Mouse (Mus musculus) MEL (cell line): ENCODE results near the gene Atl3. TPM values are rescaled to one million over a fixed set of nuclear protein-coding genes. Genes with fewer than 3 reads are reported as not detected.
A peak's percentile ranks its signal among the peaks of the same experiment; 100 is the strongest.

ENCODE experiments used
- DNase-seq: peaks from one replicate; pipeline ENCODE4 v3.0.0; 2011; ENCODE audit warnings: low read depth, low spot score
- H3K27ac ChIP-seq: 2 replicates; pipeline ENCODE4 v1.5.1; 2012; ENCODE audit warnings: low read depth, mild to moderate bottlenecking, control low read depth, low read length, moderate library complexity; ENCODE audit not compliant: control insufficient read depth
- H3K27me3 ChIP-seq, 2 experiments: fragments of 150-350 bp in 1 of 2; sonication (generic) in 1 of 2; 2 replicates each; pipeline ENCODE4 v1.6.1; 2012; ENCODE audit warnings: low read length in 2 of 2, mild to moderate bottlenecking in 2 of 2, improper control_type of control experiment in 1 of 2, moderate library complexity in 1 of 2; ENCODE audit not compliant: insufficient read depth in 2 of 2, control insufficient read depth in 1 of 2
- H3K36me3 ChIP-seq, 2 experiments: 2 replicates each; pipeline ENCODE4 v1.6.1; 2012 to 2014; ENCODE audit warnings: low read length in 2 of 2, improper control_type of control experiment in 1 of 2, inconsistent platforms in 1 of 2, mild to moderate bottlenecking in 1 of 2; ENCODE audit not compliant: insufficient read depth in 2 of 2, control insufficient read depth in 1 of 2
- H3K4me1 ChIP-seq, 2 experiments: fragments of 150-350 bp in 1 of 2; sonication (generic) in 1 of 2; 2 replicates each; pipeline ENCODE4 v1.6.1; 2012; ENCODE audit warnings: low read length in 2 of 2, improper control_type of control experiment in 1 of 2, mild to moderate bottlenecking in 1 of 2; ENCODE audit not compliant: insufficient read depth in 2 of 2, control insufficient read depth in 1 of 2
- H3K4me3 ChIP-seq, 2 experiments: fragments of 150-350 bp in 1 of 2; sonication (generic) in 1 of 2; 2 replicates each; pipeline ENCODE4 v1.5.1; 2012; ENCODE audit warnings: low read depth in 2 of 2, low read length in 2 of 2, mild to moderate bottlenecking in 2 of 2, moderate library complexity in 2 of 2, control low read depth in 1 of 2, improper control_type of control experiment in 1 of 2; ENCODE audit not compliant: control insufficient read depth in 1 of 2, insufficient read depth in 1 of 2
- H3K79me2 ChIP-seq: 2 replicates; pipeline ENCODE4 v1.6.1; 2012; ENCODE audit warnings: mild to moderate bottlenecking, low read length, moderate library complexity; ENCODE audit not compliant: control insufficient read depth, poor library complexity, insufficient read depth
- H3K9ac ChIP-seq: 2 replicates; pipeline ENCODE4 v1.6.1; 2012; ENCODE audit warnings: low read depth, mild to moderate bottlenecking, control low read depth, low read length, moderate library complexity; ENCODE audit not compliant: control insufficient read depth, poor library complexity, severe bottlenecking
- H3K9me3 ChIP-seq: fragments of 150-350 bp; sonication (generic); replicated peaks from 2 replicates; pipeline ENCODE4 v1.6.1; 2012; ENCODE audit warnings: mild to moderate bottlenecking, low read length, improper control_type of control experiment, moderate library complexity; ENCODE audit not compliant: insufficient read depth
- BHLHE40 ChIP-seq: IDR thresholded peaks from 2 replicates; pipeline ENCODE4 v1.6.1; 2012; ENCODE audit warnings: low read depth, mild to moderate bottlenecking, inconsistent platforms, low read length, improper control_type of control experiment, borderline replicate concordance
- CHD2 ChIP-seq: IDR thresholded peaks from 2 replicates; pipeline ENCODE4 v1.6.1; 2011; ENCODE audit warnings: low read length, improper control_type of control experiment
- E2F4 ChIP-seq: IDR thresholded peaks from 2 replicates; pipeline ENCODE4 v1.6.1; 2011; ENCODE audit warnings: low read depth, low read length, improper control_type of control experiment, borderline replicate concordance
- ELF1 ChIP-seq: IDR thresholded peaks from 2 replicates; pipeline ENCODE4 v1.6.1; 2014; ENCODE audit warnings: low read depth, mild to moderate bottlenecking, inconsistent platforms, low read length, improper control_type of control experiment, moderate library complexity
- EP300 ChIP-seq, 2 experiments: IDR thresholded peaks; 2 replicates each; pipeline ENCODE4 v1.6.1; 2011; ENCODE audit warnings: improper control_type of control experiment in 2 of 2, low read length in 2 of 2, low read depth in 1 of 2, mild to moderate bottlenecking in 1 of 2
- ETS1 ChIP-seq: IDR thresholded peaks from 2 replicates; pipeline ENCODE4 v1.6.1; 2012; ENCODE audit warnings: low read depth, mild to moderate bottlenecking, inconsistent platforms, low read length, improper control_type of control experiment, moderate library complexity
- GABPA ChIP-seq: IDR thresholded peaks from 2 replicates; pipeline ENCODE4 v1.6.1; 2012; ENCODE audit warnings: low read depth, mild to moderate bottlenecking, inconsistent platforms, low read length, improper control_type of control experiment, moderate library complexity
- GATA1 ChIP-seq: IDR thresholded peaks from 2 replicates; pipeline ENCODE4 v1.6.1; 2011; ENCODE audit warnings: low read depth, low read length, improper control_type of control experiment
- HCFC1 ChIP-seq: IDR thresholded peaks from 2 replicates; pipeline ENCODE4 v1.6.1; 2012; ENCODE audit warnings: low read depth, mild to moderate bottlenecking, inconsistent platforms, low read length, improper control_type of control experiment, moderate library complexity
- JUND ChIP-seq: IDR thresholded peaks from 2 replicates; pipeline ENCODE4 v1.6.1; 2011; ENCODE audit warnings: low read depth, mild to moderate bottlenecking, improper control_type of control experiment, low read length
- KAT2A ChIP-seq: conservative IDR thresholded peaks from 2 replicates; pipeline ENCODE4 v1.6.1; 2012; ENCODE audit warnings: low read depth, low read length, improper control_type of control experiment, inconsistent platforms
- MAFK ChIP-seq: IDR thresholded peaks from 2 replicates; pipeline ENCODE4 v1.6.1; 2011; ENCODE audit warnings: low read depth, mild to moderate bottlenecking, low read length, improper control_type of control experiment, borderline replicate concordance
- MAX ChIP-seq: IDR thresholded peaks from 2 replicates; pipeline ENCODE4 v1.6.1; 2011; ENCODE audit warnings: low read length, improper control_type of control experiment
- NELFE ChIP-seq: IDR thresholded peaks from 2 replicates; pipeline ENCODE4 v1.6.1; 2011; ENCODE audit warnings: low read depth, low read length, improper control_type of control experiment
- NRF1 ChIP-seq: IDR thresholded peaks from 2 replicates; pipeline ENCODE4 v1.6.1; 2014; ENCODE audit warnings: low read depth, mild to moderate bottlenecking, inconsistent platforms, low read length, improper control_type of control experiment, moderate library complexity; ENCODE audit not compliant: poor library complexity, insufficient read depth, severe bottlenecking
- RCOR1 ChIP-seq: IDR thresholded peaks from 2 replicates; pipeline ENCODE4 v1.6.1; 2012; ENCODE audit warnings: low read depth, mild to moderate bottlenecking, inconsistent platforms, low read length, improper control_type of control experiment
- SIN3A ChIP-seq: IDR thresholded peaks from 2 replicates; pipeline ENCODE4 v1.6.1; 2012; ENCODE audit warnings: low read length, improper control_type of control experiment, inconsistent platforms
- USF2 ChIP-seq, 2 experiments: IDR thresholded peaks; 2 replicates each; pipeline ENCODE4 v1.6.1; 2011 to 2012; ENCODE audit warnings: improper control_type of control experiment in 2 of 2, low read length in 2 of 2, borderline replicate concordance in 1 of 2, inconsistent platforms in 1 of 2, low read depth in 1 of 2, mild to moderate bottlenecking in 1 of 2; ENCODE audit not compliant: insufficient read depth in 1 of 2
- ZC3H11A ChIP-seq: IDR thresholded peaks from 2 replicates; pipeline ENCODE4 v1.6.1; 2012; ENCODE audit warnings: low read depth, mild to moderate bottlenecking, inconsistent platforms, low read length, improper control_type of control experiment
- ZKSCAN1 ChIP-seq: IDR thresholded peaks from 2 replicates; pipeline ENCODE4 v1.6.1; 2012; ENCODE audit warnings: low read depth, mild to moderate bottlenecking, inconsistent platforms, low read length, improper control_type of control experiment, moderate library complexity
- polyA plus RNA-seq, 2 experiments: library from polyadenylated mRNA; stranded (reverse) in 1 of 2; unstranded in 1 of 2; fragments of >175 nt in 1 of 2; fragments of >200 nt in 1 of 2; gene quantifications; 2 replicates each; pipeline versions ENCODE4 v1.2.1 to v1.2.4; 2012; ENCODE audit warnings: low replicate concordance in 2 of 2, low read depth in 1 of 2; ENCODE audit not compliant: insufficient read length in 2 of 2, insufficient read depth in 1 of 2, missing spikeins in 1 of 2
- total RNA-seq: library from RNA; depleted of rRNA; stranded (reverse); fragments of 300-350 nt; gene quantifications from 2 replicates; pipeline ENCODE4 v1.2.3, GENCODE M21; 2012

Gene Atl3
- total and polyA plus RNA-seq, 3 experiments: 15.3 to 16.4 TPM; not detected in 1

- no peak for DNase-seq
- H3K79me2 ChIP-seq: no peaks in the 10 kb centered on the region
These were observed 29.9 kb downstream of the Atl3 start for GRCm38 (mm10) chr19:7523781-7524180.

GRCm38 (mm10) chr19:7524879-7525278 is 31.0 kb downstream of the Atl3 start:
- Histone ChIP-seq H3K79me2 (no peaks in the 10 kb centered on the region), H3K36me3 (peaks cover 6 to 24% of the 10 kb centered on the region in 2 experiments), H3K9ac (no peak overlapping the region), H3K4me3 (no peak overlapping the region), H3K4me1 (peaks cover 0 to 2% of the 10 kb centered on the region in 2 experiments; a peak in 1 of 4 replicates), H3K27ac (no peak overlapping the region), H3K27me3 (no peaks in the 10 kb centered on the region), H3K9me3 (no peaks in the 10 kb centered on the region)
- no peak for DNase-seq
- TF ChIP-seq ELF1 (no peak), ETS1 (no peak), ZC3H11A (no peak), E2F4 (no peak), NRF1 (no peak), MAX (no peak), GABPA (no peak), JUND (no peak), HCFC1 (no peak), USF2 (IDR thresholded peaks at IDR 0.05; ENCODE audit: borderline replicate concordance in 1 of 2, insufficient read depth in 1 of 2, low read depth in 1 of 2, low read length in 2 of 2) (no peak), ZKSCAN1 (no peak), CHD2 (no peak), KAT2A (no peak), EP300 (IDR thresholded peaks at IDR 0.05; ENCODE audit: low read depth in 1 of 2, low read length in 2 of 2) (no peak), NELFE (no peak), SIN3A (no peak), BHLHE40 (no peak)

More at GRCm38 (mm10) chr19:7523781-7524180, 29.9 kb downstream of the Atl3 start:
- Histone ChIP-seq H3K4me3 (no peak overlapping the region), H3K9me3 (no peaks in the 10 kb centered on the region), H3K27me3 (no peaks in the 10 kb centered on the region), H3K4me1 (peaks cover 0 to 2% of the 10 kb centered on the region in 2 experiments; a peak in 1 of 4 replicates)
- TF ChIP-seq EP300 (IDR thresholded peaks at IDR 0.05; ENCODE audit: low read depth in 1 of 2, low read length in 2 of 2) (no peak), MAFK (no peak), RCOR1 (peak; percentile 65; the same call in 1 of the 2 replicates), GATA1 (0 out of 2 replicates have a peak, but pooled peaks have one; percentile 15)
- TF ChIP-seq, all 39 proteins: peak for 2
- Histone ChIP-seq H3K9ac (no peak overlapping the region), H3K27ac (no peak overlapping the region), H3K36me3 (peaks cover 6 to 22% of the 10 kb centered on the region in 2 experiments)
